Mouse (Mus musculus) cerebellum, adult 11 months (tissue): Measurements from ENCODE around the gene Ky.

Experiments
- DNase-seq: peaks from one replicate; pipeline ENCODE4 v3.0.0; 2022

The Ky gene

GRCm38 (mm10) chr9:102505700-102506585 lies at the start of gene Ky:
Gene Ky, plus strand, starts transcription at chr9:102505750.
- DNase-seq: peak; percentile 28

- no peak for DNase-seq
Observed at GRCm38 (mm10) chr9:102462251-102462650, 43.3 kb upstream of the Ky start.

GRCm38 (mm10) chr9:102465044-102465443 lies 40.5 kb upstream of the Ky start:
- no peak for DNase-seq

GRCm38 (mm10) chr9:102465726-102466125 lies 39.8 kb upstream of the Ky start:
- DNase-seq: no peak

- no peak for DNase-seq
Observed at GRCm38 (mm10) chr9:102470076-102470819, 35.3 kb upstream of the Ky start.

- no peak for DNase-seq
Observed at GRCm38 (mm10) chr9:102477767-102478450, 27.6 kb upstream of the Ky start.

- DNase-seq: no peak
Observed at GRCm38 (mm10) chr9:102478451-102478835, 27.1 kb upstream of the Ky start.

- no peak for DNase-seq
Observed at GRCm38 (mm10) chr9:102479022-102479421, 26.5 kb upstream of the Ky start.

- peak; percentile 22 for DNase-seq
Observed at GRCm38 (mm10) chr9:102492031-102492795, 13.3 kb upstream of the Ky start.

GRCm38 (mm10) chr9:102493044-102493443 lies 12.5 kb upstream of the Ky start:
- peak; percentile 91 for DNase-seq

GRCm38 (mm10) chr9:102493916-102494315 lies 11.6 kb upstream of the Ky start:
- DNase-seq: no peak

- DNase-seq: no peak
Observed at GRCm38 (mm10) chr9:102494454-102494853, 11.1 kb upstream of the Ky start.

- no peak for DNase-seq
Observed at GRCm38 (mm10) chr9:102495266-102495665, 10.3 kb upstream of the Ky start.

- DNase-seq: no peak
Observed at GRCm38 (mm10) chr9:102496481-102497041, 9.0 kb upstream of the Ky start.

GRCm38 (mm10) chr9:102497089-102497690 lies 8.4 kb upstream of the Ky start:
- no peak for DNase-seq

- DNase-seq: no peak
Observed at GRCm38 (mm10) chr9:102497833-102498430, 7.6 kb upstream of the Ky start.

- no peak for DNase-seq
Observed at GRCm38 (mm10) chr9:102498701-102499100, 6.8 kb upstream of the Ky start.

GRCm38 (mm10) chr9:102499266-102499665 lies 6.3 kb upstream of the Ky start:
- DNase-seq: no peak

- no peak for DNase-seq
Observed at GRCm38 (mm10) chr9:102499746-102500145, 5.8 kb upstream of the Ky start.

- DNase-seq: no peak
Observed at GRCm38 (mm10) chr9:102501113-102501512, 4.4 kb upstream of the Ky start.

GRCm38 (mm10) chr9:102502015-102502633 lies 3.4 kb upstream of the Ky start:
- no peak for DNase-seq
